Mouse (Mus musculus): Measurements from ENCODE around the gene Inafm2. TPM values are rescaled to one million over a fixed set of nuclear protein-coding genes. Genes with fewer than 3 reads are reported as not detected.

Gene Inafm2
- polyA plus RNA-seq, 2 experiments from 2014 or later, result 18.6 to 20.6 TPM

DNA sequence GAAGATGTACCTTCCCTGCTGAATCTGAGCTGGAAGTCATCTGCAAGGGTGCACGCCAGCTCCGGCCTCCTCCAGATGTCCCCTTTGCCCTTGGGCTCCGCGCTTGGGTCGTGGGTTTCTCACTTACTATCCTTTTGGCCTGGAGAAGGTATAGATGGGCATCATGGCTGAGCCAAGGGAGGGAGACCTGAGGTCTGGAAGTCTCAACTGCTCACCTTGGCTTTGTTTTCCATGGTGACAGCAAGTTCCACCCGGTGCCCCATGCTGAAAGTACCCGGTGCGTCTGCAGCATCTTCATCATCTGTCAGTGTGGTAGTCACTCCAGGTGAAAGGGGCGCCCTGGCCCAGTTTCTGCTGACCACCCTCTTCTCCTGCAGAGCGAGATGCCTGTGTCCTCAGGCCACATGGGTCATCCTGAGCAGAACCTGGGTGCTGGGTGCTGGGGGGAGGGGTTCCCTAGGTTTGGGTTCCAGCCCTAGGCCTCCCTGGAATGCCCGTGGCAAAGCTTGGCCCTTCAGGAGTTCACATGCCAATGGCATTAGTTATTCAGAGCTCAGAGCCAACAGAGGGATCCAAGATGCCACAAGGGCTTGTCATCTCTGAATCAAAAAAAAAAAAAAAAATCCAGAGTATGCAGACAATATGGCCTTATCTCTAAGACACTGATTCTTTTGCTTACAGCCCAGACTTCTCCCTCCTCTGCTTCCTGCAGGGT lies 14.9 kb downstream of the Inafm2 start:
- no peak for ATAC-seq

DNA sequence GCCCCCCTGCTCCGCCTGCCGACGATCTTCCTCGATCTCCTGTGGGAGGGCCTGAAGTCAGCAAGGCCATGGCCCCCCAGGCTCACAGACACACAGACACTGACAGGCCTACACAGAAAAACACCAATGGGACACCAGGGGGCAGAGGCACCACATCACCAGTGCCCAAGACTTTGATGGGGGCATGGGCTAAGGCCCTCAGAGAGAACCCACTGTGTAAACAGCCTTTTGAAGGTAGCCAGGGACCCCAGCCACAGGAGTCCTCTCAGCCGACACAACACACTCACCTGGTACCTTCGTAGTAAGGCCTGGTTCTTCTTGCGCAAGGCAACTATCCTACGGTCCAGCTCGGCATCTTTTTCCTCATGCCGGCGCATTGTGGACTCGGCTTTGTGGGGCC lies 15.8 kb downstream of the Inafm2 start:
- no peak for ATAC-seq

DNA sequence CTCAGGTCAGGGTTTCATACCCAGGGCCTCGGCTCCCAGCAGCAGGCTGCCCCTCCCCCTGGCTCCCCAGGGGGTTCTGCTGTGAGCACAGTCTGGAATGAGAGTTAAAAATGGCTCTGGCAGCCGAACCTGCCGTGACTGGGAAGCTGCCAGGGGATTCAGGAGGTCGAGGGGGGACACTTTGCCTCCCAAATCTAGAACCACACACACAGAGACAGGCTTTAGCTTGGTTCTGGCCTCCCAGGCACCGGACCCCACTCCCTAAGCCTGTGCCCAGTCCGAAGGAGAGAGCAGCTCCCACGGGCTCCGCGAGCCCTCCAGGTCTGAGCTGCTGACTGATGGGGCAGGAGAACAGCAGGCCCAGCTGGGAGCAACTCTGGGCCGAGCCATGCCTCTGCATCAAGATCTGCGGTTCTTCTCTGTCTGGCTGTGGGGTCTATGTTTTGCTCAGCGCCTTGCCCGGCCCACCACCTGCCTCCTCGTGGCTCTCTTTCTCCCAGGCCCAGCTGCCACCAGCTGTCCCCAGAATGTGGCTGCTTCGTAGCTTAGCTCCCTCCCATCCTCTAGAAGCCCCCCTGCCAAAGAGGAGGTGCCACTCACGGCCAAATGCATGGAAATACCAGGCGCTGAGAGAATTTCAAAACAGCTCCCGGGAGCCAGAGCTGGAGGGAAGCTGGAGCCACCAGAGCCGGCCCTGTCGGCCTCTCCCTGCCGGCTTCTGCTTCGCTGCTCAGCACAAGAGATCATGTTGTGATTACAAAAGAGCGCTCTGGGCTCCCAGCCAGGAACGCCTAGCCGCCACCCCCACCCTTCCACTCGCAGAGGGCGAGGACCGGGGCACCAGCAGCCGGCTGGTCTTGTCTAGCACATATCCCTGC lies 16.6 kb downstream of the Inafm2 start, which contains the start of gene Ccdc9b:
Gene Ccdc9b (minus strand): TSS at position 756 of the 878 bp plus-strand sequence.
- peak; percentile 67 for ATAC-seq

DNA sequence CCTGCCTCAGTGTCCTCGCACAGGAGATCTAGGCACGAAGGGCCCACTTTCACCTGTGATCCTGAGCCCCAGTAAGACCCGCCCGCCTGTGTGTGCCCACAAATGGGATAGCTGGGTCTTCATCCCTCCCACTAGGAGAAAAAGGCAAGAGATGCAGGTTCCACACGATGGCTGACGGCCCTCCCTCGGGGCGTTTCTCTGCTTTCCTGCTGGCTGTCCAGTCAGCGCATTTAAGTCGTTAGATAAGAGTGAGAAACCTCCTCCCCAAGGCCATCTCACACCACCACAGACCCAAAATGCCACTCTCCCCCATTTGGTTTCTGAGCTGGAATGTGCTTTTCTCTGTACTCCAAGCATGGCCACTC lies 17.2 kb downstream of the Inafm2 start:
- ATAC-seq, result no peak

DNA sequence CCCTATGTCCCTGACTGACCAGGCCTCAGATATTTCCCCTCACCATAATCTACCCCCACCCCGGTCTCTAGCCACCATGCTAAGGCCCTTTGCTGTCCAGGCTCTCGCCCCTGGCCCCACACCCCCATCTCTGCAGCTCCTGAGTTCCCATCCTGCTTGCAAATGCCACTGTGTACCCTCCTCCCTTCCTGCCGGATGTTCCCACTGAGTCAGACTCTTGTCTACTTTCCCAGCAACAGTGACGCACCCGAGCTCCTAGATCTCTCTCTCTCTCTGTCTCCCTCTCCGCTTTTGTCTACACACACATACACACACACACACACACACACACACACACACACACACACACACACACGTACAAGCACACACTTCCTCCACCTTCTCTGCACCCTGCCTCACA lies 17.9 kb downstream of the Inafm2 start:
- ATAC-seq, result no peak

GRCm38 (mm10) chr2:118764094-118764831 lies 18.7 kb downstream of the Inafm2 start:
- ATAC-seq, result no peak

DNA sequence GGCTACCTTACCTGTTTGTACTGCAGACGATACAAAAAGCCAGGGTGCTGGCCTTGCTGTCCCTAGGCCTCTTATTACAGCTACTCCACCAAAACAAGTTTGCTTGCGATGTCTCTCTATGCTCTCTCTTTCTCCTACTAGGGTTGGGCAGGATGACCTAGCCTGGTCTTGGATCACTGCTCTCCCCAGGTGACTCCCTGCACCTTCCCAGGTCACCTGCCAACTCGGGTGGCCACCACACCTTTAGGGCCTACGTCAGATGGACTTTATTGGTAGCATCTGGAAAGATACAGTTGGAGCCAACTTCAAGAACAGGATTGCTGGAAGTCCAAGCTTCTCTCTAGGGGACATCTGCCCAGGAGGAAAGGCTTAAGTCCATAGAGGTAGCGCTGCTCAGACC lies 19.3 kb downstream of the Inafm2 start:
- no peak for ATAC-seq

GRCm38 (mm10) chr2:118766041-118767033 lies 20.8 kb downstream of the Inafm2 start:
- no peak for ATAC-seq

DNA sequence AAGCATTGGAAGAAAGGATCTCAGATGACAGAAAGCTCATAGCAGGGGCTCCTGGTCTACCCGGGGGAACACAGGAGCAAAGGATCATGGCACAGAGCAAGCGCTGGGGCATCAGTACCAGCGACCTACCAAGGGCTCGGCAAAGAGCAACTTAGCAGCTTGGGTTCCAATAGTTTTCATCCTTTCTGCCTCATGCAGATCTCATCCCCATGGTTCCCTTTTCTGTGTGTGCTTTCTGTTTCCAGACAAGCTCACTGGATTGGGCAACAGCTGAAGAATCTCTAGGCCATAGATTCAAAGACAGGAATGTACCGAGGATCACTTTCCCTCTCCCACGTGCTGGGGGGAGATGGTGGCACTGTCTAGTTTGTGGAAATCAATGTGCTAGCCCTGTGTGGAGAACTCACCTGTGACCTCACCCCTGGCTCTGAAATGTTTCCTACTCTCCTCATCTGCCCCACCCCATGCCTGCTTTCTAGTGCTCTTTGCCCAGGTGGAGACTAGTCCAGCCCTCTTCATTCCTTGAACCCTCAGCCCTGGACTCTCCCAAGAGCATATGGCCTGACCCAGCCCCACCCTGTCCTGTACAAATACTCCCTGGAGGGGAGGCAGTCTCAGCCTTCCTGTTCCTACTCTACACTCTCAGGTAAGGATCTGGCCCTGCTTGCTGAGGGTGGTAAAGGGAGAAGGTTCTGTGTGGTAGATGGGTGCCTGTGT lies 26.8 kb downstream of the Inafm2 start, which contains the start of gene Phgr1:
Gene Phgr1 (plus strand): TSS at position 612 of the 717 bp plus-strand sequence.
- ATAC-seq, result no peak

GRCm38 (mm10) chr2:118774536-118774935 lies 29.0 kb downstream of the Inafm2 start:
- no peak for ATAC-seq

- no peak for ATAC-seq
These were observed 29.8 kb downstream of the Inafm2 start for GRCm38 (mm10) chr2:118775396-118775795.

DNA sequence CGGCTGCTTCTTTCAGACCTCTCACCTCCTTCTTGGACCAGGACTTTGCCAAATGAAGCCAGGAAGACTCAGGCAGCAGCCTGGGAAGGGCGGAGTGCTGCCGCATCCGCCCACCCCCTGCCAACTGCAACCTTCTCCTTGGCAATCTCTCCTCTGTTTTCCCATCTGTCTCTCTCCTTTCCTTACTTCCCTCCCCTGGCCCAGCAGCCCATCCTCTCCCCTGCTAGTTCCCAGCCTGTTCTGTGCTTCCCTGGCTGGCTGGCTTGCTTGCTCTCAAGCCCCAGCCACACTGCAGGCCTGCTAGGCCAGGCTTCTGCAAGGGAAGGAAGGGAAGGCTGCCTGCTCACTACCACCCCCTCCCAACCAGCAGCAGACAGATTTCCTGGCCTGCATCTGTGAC lies 30.3 kb downstream of the Inafm2 start:
- no peak for ATAC-seq

GRCm38 (mm10) chr2:118776295-118776694 lies 30.7 kb downstream of the Inafm2 start:
- ATAC-seq, result no peak

- no peak for ATAC-seq
These were observed 32.9 kb downstream of the Inafm2 start for GRCm38 (mm10) chr2:118778418-118778817.

GRCm38 (mm10) chr2:118779065-118779464 lies 33.5 kb downstream of the Inafm2 start:
- no peak for ATAC-seq

GRCm38 (mm10) chr2:118779504-118780480 lies 34.2 kb downstream of the Inafm2 start, which contains the start of gene Disp2:
TSS of gene Disp2 (plus strand) at chr2:118779719.
- ATAC-seq, result peak; percentile 45

GRCm38 (mm10) chr2:118781115-118781514 lies 35.6 kb downstream of the Inafm2 start:
- no peak for ATAC-seq

- ATAC-seq, result no peak
These were observed 36.7 kb downstream of the Inafm2 start for GRCm38 (mm10) chr2:118782303-118782702.

- ATAC-seq, result no peak
These were observed 37.5 kb downstream of the Inafm2 start for GRCm38 (mm10) chr2:118783093-118783492.

GRCm38 (mm10) chr2:118783663-118784062 lies 38.1 kb downstream of the Inafm2 start:
- ATAC-seq, result no peak
